Mouse (Mus musculus) hindbrain, embryonic 11.5 days (tissue): ENCODE measurements around the gene Sppl2b. TPM values are rescaled to one million over a fixed set of nuclear protein-coding genes. Genes with fewer than 3 reads are reported as not detected.

Source experiments
- ATAC-seq: fragments of 200-750 bp; cut with Nextera tagmentation; 2 replicates; pipeline ENCODE4 v1.8.0; 2017; ENCODE audit warnings: mild to moderate bottlenecking, moderate TSS enrichment, moderate library complexity; ENCODE audit not compliant: low FRiP score
- DNase-seq: peaks from one replicate; pipeline ENCODE4 v3.0.0-alpha.2; 2015; ENCODE audit warnings: low spot score
- H3K27ac ChIP-seq: fragments of 300-500 bp; sonication (generic); 2 replicates; pipeline ENCODE4 v1.5.1; 2014; ENCODE audit warnings: mild to moderate bottlenecking, low read depth, low read length
- H3K27me3 ChIP-seq: fragments of 300-500 bp; sonication (generic); 2 replicates; pipeline ENCODE4 v1.6.1; 2014; ENCODE audit warnings: mild to moderate bottlenecking, low read length, moderate library complexity, mixed read lengths; ENCODE audit not compliant: control insufficient read depth, insufficient read depth
- H3K36me3 ChIP-seq: fragments of 300-500 bp; sonication (generic); 2 replicates; pipeline ENCODE4 v1.6.1; 2014; ENCODE audit warnings: mild to moderate bottlenecking, low read length, moderate library complexity, mixed read lengths; ENCODE audit not compliant: control insufficient read depth, insufficient read depth
- H3K4me1 ChIP-seq: fragments of 300-500 bp; sonication (generic); replicated peaks from 2 replicates; pipeline ENCODE4 v1.6.1; 2014; ENCODE audit warnings: low read length, mixed read lengths; ENCODE audit not compliant: control insufficient read depth, insufficient read depth
- H3K4me2 ChIP-seq: fragments of 300-500 bp; sonication (generic); replicated peaks from 2 replicates; pipeline ENCODE4 v1.6.1; 2014; ENCODE audit warnings: mild to moderate bottlenecking, low read depth, low read length
- H3K4me3 ChIP-seq: fragments of 300-500 bp; sonication (generic); 2 replicates; pipeline ENCODE4 v1.5.1; 2014; ENCODE audit warnings: low read depth, low read length
- H3K9ac ChIP-seq: fragments of 300-500 bp; sonication (generic); 2 replicates; pipeline ENCODE4 v1.6.1; 2014; ENCODE audit warnings: low read depth, low read length
- H3K9me3 ChIP-seq: fragments of 300-500 bp; sonication (generic); 2 replicates; pipeline ENCODE4 v1.6.1; 2016; ENCODE audit warnings: low read length; ENCODE audit not compliant: control insufficient read depth
- WGBS: fragments of 180-500 bp; shearing (Covaris S2); extraction: QIAGEN DNeasy Blood & Tissue Kit; methylation state at CpG from one replicate; pipeline ENCODE4 v1.1.7; 2014; 5-methylcytosine and 5-hydroxymethylcytosine counted together
- polyA plus RNA-seq: library from polyadenylated mRNA; unstranded; fragments of >200 nt; fragmentation: Nextera tagmentation; extraction: Ambion mirVana; gene quantifications from 2 replicates; pipeline ENCODE4 v1.2.1, GENCODE M21; 2014

Sppl2b gene
- polyA plus RNA-seq, 1 experiment from 2014 or later: 25.1 TPM

- no peak overlapping the region for H3K4me2 ChIP-seq
Measured at GRCm38 (mm10) chr10:80902273-80902940, 47.3 kb downstream of the Sppl2b start.

DNA sequence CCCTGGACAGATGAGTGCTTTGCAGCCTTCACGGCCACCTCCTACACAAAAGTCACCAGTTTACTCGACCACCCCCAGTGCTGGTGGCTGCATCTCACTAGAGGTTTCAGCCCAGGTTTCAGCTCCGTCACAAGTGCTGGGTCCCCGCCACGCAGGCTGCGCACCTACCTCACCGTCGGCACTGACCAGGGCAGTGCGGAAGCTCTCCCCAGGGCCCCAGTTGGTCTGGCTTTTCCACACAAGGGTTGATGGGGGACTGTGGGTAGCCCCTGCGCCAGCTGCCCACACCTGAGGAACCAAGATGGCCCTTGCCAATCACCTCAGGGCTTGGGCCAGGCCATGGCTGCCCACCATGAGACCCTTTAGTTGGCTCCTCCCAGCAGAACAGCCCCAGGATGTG is 48.2 kb downstream of the Sppl2b start:
- WGBS: 91% methylated on average over 10 of the region's 10 CpGs
- no peak for DNase-seq
- no peaks in the 10 kb centered on the region for H3K9me3 ChIP-seq
- no peak overlapping the region for H3K27ac ChIP-seq
- peaks cover 7% of the 10 kb centered on the region for H3K4me1 ChIP-seq
- no peaks in the 10 kb centered on the region for H3K27me3 ChIP-seq
- 0 out of 2 replicates have a peak, but pooled peaks cover 20% of the 10 kb centered on the region for H3K36me3 ChIP-seq
- ATAC-seq: no peak
- H3K4me3 ChIP-seq: no peak overlapping the region
- no peak overlapping the region for H3K4me2 ChIP-seq
- no peak overlapping the region for H3K9ac ChIP-seq

More at GRCm38 (mm10) chr10:80902273-80902940, 47.3 kb downstream of the Sppl2b start:
- 97% methylated on average over 9 of the region's 9 CpGs for WGBS
- H3K9me3 ChIP-seq: no peaks in the 10 kb centered on the region
- DNase-seq (no peak), ATAC-seq (no peak)
- no peaks in the 10 kb centered on the region for H3K27me3 ChIP-seq
- no peak overlapping the region for H3K9ac ChIP-seq
- H3K4me3 ChIP-seq: no peak overlapping the region
- H3K27ac ChIP-seq: no peak overlapping the region
- H3K4me1 ChIP-seq: peaks cover 7% of the 10 kb centered on the region
- 0 out of 2 replicates have a peak, but pooled peaks cover 14% of the 10 kb centered on the region for H3K36me3 ChIP-seq

DNA sequence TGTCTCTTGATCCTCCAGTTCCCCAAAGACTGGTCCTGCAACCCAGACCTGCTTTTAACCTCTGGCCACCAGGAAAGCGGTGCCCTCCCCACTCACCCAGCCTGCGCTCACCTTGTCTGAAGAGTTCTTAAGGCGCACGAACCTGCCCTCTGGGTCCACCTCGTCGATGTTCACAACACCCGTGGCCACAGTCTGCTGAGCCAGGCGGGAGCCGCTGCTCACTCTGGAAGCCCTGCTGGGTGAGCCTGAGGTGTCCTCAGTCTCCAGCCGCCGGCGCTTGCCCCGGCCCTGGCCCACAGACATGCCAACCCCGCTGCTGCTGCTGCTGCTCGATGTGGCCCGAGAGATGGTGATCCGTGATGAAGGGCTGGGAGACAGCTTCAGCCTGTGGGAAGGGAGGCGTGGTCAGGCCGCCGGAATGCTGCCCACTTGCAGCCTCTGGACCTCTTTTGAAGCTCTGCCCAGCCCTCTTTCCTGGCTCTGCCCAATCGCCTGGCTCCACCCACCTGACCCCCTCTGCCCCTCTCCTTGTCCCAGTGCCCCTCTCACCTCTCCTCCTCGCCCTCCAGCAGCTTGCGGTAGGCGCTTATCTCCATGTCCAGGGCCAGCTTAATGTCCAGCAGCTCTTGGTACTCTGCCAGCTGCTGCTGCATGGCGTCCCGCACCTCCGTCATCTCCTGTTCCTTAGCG is 49.1 kb downstream of the Sppl2b start:
- no peak overlapping the region for H3K4me3 ChIP-seq
- H3K9me3 ChIP-seq: no peaks in the 10 kb centered on the region
- no peak overlapping the region for H3K4me2 ChIP-seq
- 84% methylated on average over 28 of the region's 28 CpGs for WGBS
- peaks cover 7% of the 10 kb centered on the region for H3K4me1 ChIP-seq
- no peak overlapping the region for H3K9ac ChIP-seq
- no peak for DNase-seq
- 0 out of 2 replicates have a peak, but pooled peaks cover 20% of the 10 kb centered on the region for H3K36me3 ChIP-seq
- ATAC-seq: no peak
- no peaks in the 10 kb centered on the region for H3K27me3 ChIP-seq
- no peak overlapping the region for H3K27ac ChIP-seq

DNA sequence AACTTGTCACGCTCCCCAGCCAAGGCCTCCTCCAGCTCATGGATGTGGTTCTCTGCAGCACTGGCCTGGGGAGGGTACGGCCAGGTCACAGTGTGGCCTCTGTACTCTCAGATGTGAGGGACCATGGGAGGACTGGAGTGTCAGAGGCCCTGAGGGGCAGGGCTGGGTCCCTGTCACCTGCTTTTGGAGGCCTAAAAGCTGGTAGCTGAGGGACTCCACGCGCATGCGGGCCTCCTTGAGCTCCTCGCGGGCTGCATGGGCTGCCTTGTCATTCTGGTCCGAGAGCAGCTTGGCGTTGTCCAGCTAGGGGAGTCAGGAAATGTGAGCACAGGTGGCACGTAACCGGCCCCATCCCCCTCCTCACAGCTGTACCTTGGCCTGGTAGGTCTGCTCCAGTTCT is 49.6 kb downstream of the Sppl2b start:
- no peak overlapping the region for H3K4me2 ChIP-seq
- no peak overlapping the region for H3K9ac ChIP-seq
- 94% methylated on average over 11 of the region's 11 CpGs for WGBS
- no peaks in the 10 kb centered on the region for H3K27me3 ChIP-seq
- H3K4me3 ChIP-seq: no peak overlapping the region
- H3K27ac ChIP-seq: no peak overlapping the region
- DNase-seq: no peak
- ATAC-seq: no peak
- peaks cover 22% of the 10 kb centered on the region; the same call in 1 of the 2 replicates for H3K36me3 ChIP-seq
- peaks cover 3% of the 10 kb centered on the region for H3K4me1 ChIP-seq
- H3K9me3 ChIP-seq: no peaks in the 10 kb centered on the region

- WGBS: 95% methylated on average over 22 of the region's 22 CpGs
- H3K4me1 ChIP-seq: no peaks in the 10 kb centered on the region
- DNase-seq (no peak), ATAC-seq (no peak)
- H3K4me2 ChIP-seq: no peak overlapping the region
- peaks cover 15% of the 10 kb centered on the region for H3K36me3 ChIP-seq
- no peak overlapping the region for H3K9ac ChIP-seq
- H3K27me3 ChIP-seq: no peaks in the 10 kb centered on the region
- H3K9me3 ChIP-seq: no peaks in the 10 kb centered on the region
- H3K4me3 ChIP-seq: no peak overlapping the region
- H3K27ac ChIP-seq: no peak overlapping the region
Measured at GRCm38 (mm10) chr10:80909375-80910162, 54.5 kb downstream of the Sppl2b start.

- Histone ChIP-seq H3K4me3 (no peak overlapping the region), H3K9ac (no peak overlapping the region), H3K27ac (no peak overlapping the region), H3K4me2 (no peak overlapping the region), H3K4me1 (no peaks in the 10 kb centered on the region), H3K36me3 (peaks cover 11% of the 10 kb centered on the region), H3K27me3 (no peaks in the 10 kb centered on the region), H3K9me3 (no peaks in the 10 kb centered on the region)
- 89% methylated on average over 4 of the region's 4 CpGs for WGBS
- ATAC-seq (no peak), DNase-seq (no peak)
Measured at GRCm38 (mm10) chr10:80911354-80911753, 56.3 kb downstream of the Sppl2b start.

- no peaks in the 10 kb centered on the region for H3K27me3 ChIP-seq
- peaks cover 11% of the 10 kb centered on the region for H3K36me3 ChIP-seq
- no peaks in the 10 kb centered on the region for H3K4me1 ChIP-seq
- no peaks in the 10 kb centered on the region for H3K9me3 ChIP-seq
- no peak overlapping the region for H3K4me2 ChIP-seq
- DNase-seq (no peak), ATAC-seq (no peak)
- H3K27ac ChIP-seq: no peak overlapping the region
- no peak overlapping the region for H3K4me3 ChIP-seq
- H3K9ac ChIP-seq: no peak overlapping the region
Measured at GRCm38 (mm10) chr10:80911891-80912290, 56.8 kb downstream of the Sppl2b start.

GRCm38 (mm10) chr10:80913364-80914011 is 58.4 kb downstream of the Sppl2b start:
- H3K27me3 ChIP-seq: no peaks in the 10 kb centered on the region
- no peak overlapping the region for H3K9ac ChIP-seq
- DNase-seq (no peak), ATAC-seq (no peak)
- H3K27ac ChIP-seq: no peak overlapping the region
- H3K4me2 ChIP-seq: no peak overlapping the region
- H3K9me3 ChIP-seq: no peaks in the 10 kb centered on the region
- no peaks in the 10 kb centered on the region for H3K4me1 ChIP-seq
- 94% methylated on average over 7 of the region's 8 CpGs for WGBS
- no peak overlapping the region for H3K4me3 ChIP-seq
- H3K36me3 ChIP-seq: peaks cover 2% of the 10 kb centered on the region
